Mouse (Mus musculus) MEL (cell line): ENCODE measurements at regions not wholly inside any gene's neighbourhood (a gene's known extent, or its start where the extent isn't known, plus 50 kb on each side); places are given as distances from the start of the nearest gene placed in this dataset.

Experiments
- CHD1 ChIP-seq: IDR thresholded peaks from 2 replicates; pipeline ENCODE4 v1.6.1; 2012; ENCODE audit warnings: low read depth, mild to moderate bottlenecking, inconsistent platforms, low read length, improper control_type of control experiment
- CTCF ChIP-seq, 3 experiments: IDR thresholded peaks in 2 of 3; conservative IDR thresholded peaks in 1 of 3; 2 replicates each; pipeline ENCODE4 v1.5.1; 2011 to 2012; ENCODE audit warnings: low read length in 3 of 3, low read depth in 2 of 3, mild to moderate bottlenecking in 2 of 3, improper control_type of control experiment in 1 of 3, inconsistent platforms in 1 of 3, mixed read lengths in 1 of 3, moderate library complexity in 1 of 3; ENCODE audit not compliant: control insufficient read depth in 1 of 3, insufficient read depth in 1 of 3, poor library complexity in 1 of 3, severe bottlenecking in 1 of 3
- ETS1 ChIP-seq: IDR thresholded peaks from 2 replicates; pipeline ENCODE4 v1.6.1; 2012; ENCODE audit warnings: low read depth, mild to moderate bottlenecking, inconsistent platforms, low read length, improper control_type of control experiment, moderate library complexity
- MEF2A ChIP-seq: IDR thresholded peaks from 2 replicates; pipeline ENCODE4 v1.6.1; 2014; ENCODE audit warnings: low read depth, mild to moderate bottlenecking, inconsistent platforms, low read length, improper control_type of control experiment; ENCODE audit not compliant: poor library complexity, insufficient replicate concordance, severe bottlenecking; ENCODE audit errors: extremely low read depth
- NELFE ChIP-seq: IDR thresholded peaks from 2 replicates; pipeline ENCODE4 v1.6.1; 2011; ENCODE audit warnings: low read depth, low read length, improper control_type of control experiment
- POLR2A ChIP-seq, 2 experiments: IDR thresholded peaks; 2 replicates each; pipeline ENCODE4 v1.6.1; 2011 to 2012; ENCODE audit warnings: low read length in 2 of 2, mild to moderate bottlenecking in 2 of 2, control low read depth in 1 of 2, improper control_type of control experiment in 1 of 2, low read depth in 1 of 2, moderate library complexity in 1 of 2; ENCODE audit not compliant: control insufficient read depth in 1 of 2, insufficient read depth in 1 of 2, poor library complexity in 1 of 2
- RCOR1 ChIP-seq: IDR thresholded peaks from 2 replicates; pipeline ENCODE4 v1.6.1; 2012; ENCODE audit warnings: low read depth, mild to moderate bottlenecking, inconsistent platforms, low read length, improper control_type of control experiment
- ZC3H11A ChIP-seq: IDR thresholded peaks from 2 replicates; pipeline ENCODE4 v1.6.1; 2012; ENCODE audit warnings: low read depth, mild to moderate bottlenecking, inconsistent platforms, low read length, improper control_type of control experiment
- ZNF384 ChIP-seq: IDR thresholded peaks from 2 replicates; pipeline ENCODE4 v1.6.1; 2012; ENCODE audit warnings: low read depth, mild to moderate bottlenecking, inconsistent platforms, low read length, improper control_type of control experiment

DNA sequence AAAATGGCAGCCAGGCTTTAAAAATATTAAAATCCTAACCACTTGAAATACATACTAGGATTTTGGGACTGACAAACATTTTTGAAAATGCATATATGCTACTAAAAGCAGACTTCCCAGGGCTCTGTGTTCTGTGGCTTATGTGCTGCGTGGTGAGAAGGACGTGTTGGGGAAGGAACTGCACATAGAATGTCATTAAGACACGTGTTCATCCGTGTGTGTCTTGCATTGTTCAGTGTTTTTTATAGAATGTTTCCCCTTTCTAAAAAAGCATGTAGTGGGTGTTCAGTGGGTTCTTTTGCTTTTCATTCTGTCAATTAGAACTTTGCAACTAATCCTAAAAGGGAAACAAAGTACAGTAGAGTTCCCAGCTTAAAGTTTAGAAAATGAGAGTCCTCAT, 594.7 kb upstream of the Mef2c start:
- no peak for TF ChIP-seq CHD1
- no peak for TF ChIP-seq CTCF (IDR thresholded peaks at IDR 0.05 in 2 of 3, conservative IDR thresholded peaks at IDR 0.05 in 1 of 3; ENCODE audit: control insufficient read depth in 1 of 3, insufficient read depth in 1 of 3, low read depth in 2 of 3, low read length in 3 of 3, poor library complexity in 1 of 3, severe bottlenecking in 1 of 3)
- no peak for TF ChIP-seq POLR2A (IDR thresholded peaks at IDR 0.05; ENCODE audit: control insufficient read depth in 1 of 2, insufficient read depth in 1 of 2, low read depth in 1 of 2, low read length in 2 of 2, poor library complexity in 1 of 2)
- no peak for TF ChIP-seq NELFE
- no peak for TF ChIP-seq ZC3H11A
- no peak for TF ChIP-seq ZNF384
- no peak for TF ChIP-seq MEF2A
- TF ChIP-seq ETS1: no peak
- no peak for TF ChIP-seq RCOR1
